Mouse (Mus musculus) liver, embryonic 14.5 days (tissue): ENCODE measurements around the gene Arsg. TPM values are rescaled to one million over a fixed set of nuclear protein-coding genes. Genes with fewer than 3 reads are reported as not detected.
A peak's percentile ranks its signal among the peaks of the same experiment; 100 is the strongest.

Experiments
- ATAC-seq: fragments of 200-750 bp; cut with Nextera tagmentation; 2 replicates; pipeline ENCODE4 v1.8.0; 2017; ENCODE audit warnings: moderate number of reproducible peaks, mild to moderate bottlenecking, moderate library complexity; ENCODE audit not compliant: insufficient read depth
- DNase-seq, 3 experiments: peaks; one replicate each; pipeline ENCODE4 v3.0.0-alpha.2; 2012 to 2013; ENCODE audit warnings: low read depth in 3 of 3, low spot score in 3 of 3
- H3K27ac ChIP-seq: fragments of 300-500 bp; sonication (generic); 2 replicates; pipeline ENCODE4 v1.5.1; 2014; ENCODE audit warnings: moderate library complexity, mild to moderate bottlenecking, control low read depth, inconsistent platforms
- H3K27me3 ChIP-seq: fragments of 300-500 bp; sonication (generic); 2 replicates; pipeline ENCODE4 v1.6.1; 2014; ENCODE audit warnings: mild to moderate bottlenecking, low read length, moderate library complexity; ENCODE audit not compliant: control insufficient read depth, insufficient read depth
- H3K36me3 ChIP-seq: fragments of 300-500 bp; sonication (generic); replicated peaks from 2 replicates; pipeline ENCODE4 v1.6.1; 2014; ENCODE audit warnings: low read depth; ENCODE audit not compliant: control insufficient read depth, insufficient read depth
- H3K4me1 ChIP-seq, 2 experiments: fragments of 200-500 bp in 1 of 2; fragments of 300-500 bp in 1 of 2; sonication (generic) in 1 of 2; replicated peaks; 2 replicates each; pipeline ENCODE4 v1.6.1; 2012 to 2014; ENCODE audit warnings: antibody characterized with exemption in 1 of 2, inconsistent platforms in 1 of 2, low read length in 1 of 2; ENCODE audit not compliant: control insufficient read depth in 2 of 2, insufficient read depth in 2 of 2
- H3K4me2 ChIP-seq: fragments of 300-500 bp; sonication (generic); 2 replicates; pipeline ENCODE4 v1.6.1; 2014; ENCODE audit warnings: low read depth, mild to moderate bottlenecking, control low read depth, moderate library complexity
- H3K4me3 ChIP-seq, 2 experiments: fragments of 200-500 bp in 1 of 2; fragments of 300-500 bp in 1 of 2; sonication (generic) in 1 of 2; 2 replicates each; pipeline ENCODE4 v1.5.1; 2012 to 2014; ENCODE audit warnings: low read depth in 2 of 2, low read length in 2 of 2, mild to moderate bottlenecking in 2 of 2, control low read depth in 1 of 2, inconsistent platforms in 1 of 2, moderate library complexity in 1 of 2; ENCODE audit not compliant: insufficient read depth in 1 of 2
- H3K9ac ChIP-seq: fragments of 300-500 bp; sonication (generic); replicated peaks from 2 replicates; pipeline ENCODE4 v1.6.1; 2014; ENCODE audit warnings: mild to moderate bottlenecking, control low read depth, moderate library complexity
- H3K9me3 ChIP-seq: fragments of 300-500 bp; sonication (generic); 2 replicates; pipeline ENCODE4 v1.6.1; 2016; ENCODE audit warnings: low read length, mixed read lengths; ENCODE audit not compliant: control insufficient read depth
- CTCF ChIP-seq: IDR thresholded peaks from 2 replicates; pipeline ENCODE4 v1.5.1; 2016; ENCODE audit warnings: antibody characterized with exemption, low read depth, control low read depth
- EP300 ChIP-seq: IDR thresholded peaks from 2 replicates; pipeline ENCODE4 v1.6.1; 2016; ENCODE audit warnings: antibody characterized with exemption, low read depth
- WGBS: fragments of 180-500 bp; shearing (Covaris S2); extraction: QIAGEN DNeasy Blood & Tissue Kit; methylation state at CpG from one replicate; pipeline ENCODE4 v1.1.7; 2014; ENCODE audit not compliant: insufficient replicate concordance; 5-methylcytosine and 5-hydroxymethylcytosine counted together
- microRNA-seq: library from miRNA; unstranded; fragments of <30 nt; microRNA quantifications from one replicate; pipeline ENCODE4, GENCODE M21; 2016
- polyA plus RNA-seq, 2 experiments: library from polyadenylated mRNA; depleted of rRNA in 1 of 2; stranded (reverse) in 1 of 2; unstranded in 1 of 2; fragments of >200 nt; fragmentation: Nextera tagmentation in 1 of 2; extraction: Ambion mirVana in 1 of 2; gene quantifications; 2 replicates each; pipeline versions ENCODE4 v1.2.1 to v1.2.3; 2012 to 2014

Gene Arsg
- polyA plus RNA-seq, 2 experiments, result 2.3 to 3.8 TPM

DNA sequence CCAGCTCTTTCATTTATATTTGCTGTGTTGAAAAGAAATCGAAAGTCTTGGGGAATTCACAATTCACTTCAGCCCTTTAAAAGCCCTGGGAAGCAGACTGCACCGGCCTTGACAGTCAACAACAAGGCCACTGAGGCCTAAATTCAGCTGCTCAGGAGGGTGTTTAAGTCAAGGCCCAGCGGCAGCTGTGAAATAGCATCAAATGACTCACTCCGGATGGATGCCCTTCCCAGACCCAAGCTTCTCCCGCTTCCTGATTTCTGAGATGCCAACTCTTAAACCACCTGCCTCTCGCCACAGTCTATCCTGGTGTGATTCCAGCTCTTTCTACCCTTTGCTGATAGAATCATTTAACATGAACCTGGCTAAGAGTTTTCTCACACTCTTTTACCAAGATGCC lies 147.2 kb downstream of the Arsg start:
- TF ChIP-seq EP300 (no peak), CTCF (no peak)
- ATAC-seq, result no peak
- Histone ChIP-seq H3K27ac (no peak overlapping the region), H3K36me3 (no peaks in the 10 kb centered on the region), H3K4me3 (no peak overlapping the region), H3K4me2 (no peak overlapping the region), H3K9ac (no peak overlapping the region), H3K4me1 (peaks cover 33 to 43% of the 10 kb centered on the region in 2 experiments), H3K27me3 (no peaks in the 10 kb centered on the region), H3K9me3 (no peaks in the 10 kb centered on the region)
- DNase-seq, result no peak
- 88% methylated on average over 6 of the region's 6 CpGs for WGBS

GRCm38 (mm10) chr11:109621183-109621582 lies 148.0 kb downstream of the Arsg start:
- TF ChIP-seq CTCF (peak; percentile 79), EP300 (no peak)
- Histone ChIP-seq H3K27ac (no peak overlapping the region), H3K4me3 (no peak overlapping the region), H3K9ac (no peak overlapping the region), H3K27me3 (no peaks in the 10 kb centered on the region), H3K4me1 (peaks cover 25 to 35% of the 10 kb centered on the region in 2 experiments), H3K36me3 (no peaks in the 10 kb centered on the region), H3K9me3 (no peaks in the 10 kb centered on the region), H3K4me2 (no peak overlapping the region)
- WGBS, result 3% methylated on average over 2 of the region's 2 CpGs
- DNase-seq (peak in 2 of 3 experiments; percentile 50 to 59), ATAC-seq (no peak)

DNA sequence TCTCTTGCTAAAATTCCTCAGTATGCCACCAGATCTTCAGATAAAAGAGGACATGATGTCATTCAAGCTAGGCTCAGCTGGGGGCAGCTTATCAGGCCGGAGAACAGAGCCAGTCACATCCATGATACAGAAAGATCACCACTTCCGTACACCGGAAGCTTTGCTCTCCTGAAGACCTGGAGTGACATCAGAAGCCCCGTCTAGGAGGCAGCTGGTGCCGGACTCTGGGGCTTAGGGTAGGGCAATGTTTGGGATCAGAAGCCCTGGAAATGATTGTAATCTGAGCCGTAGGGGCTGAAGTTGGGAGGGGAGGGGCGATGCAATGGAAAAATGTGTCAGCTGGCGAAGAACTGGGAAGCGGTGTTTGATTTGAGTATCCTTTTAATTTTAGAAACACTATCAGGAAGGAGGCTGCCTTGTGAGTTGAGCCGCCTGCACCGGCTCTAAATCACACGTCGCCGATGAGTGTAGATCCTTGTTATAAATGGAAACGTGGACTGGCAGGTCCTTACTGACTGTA lies 149.4 kb downstream of the Arsg start:
- H3K4me2 ChIP-seq, result peak overlapping the region; percentile 50
- H3K27ac ChIP-seq, result no peak overlapping the region
- peaks cover 11 to 21% of the 10 kb centered on the region in 2 experiments; a peak in 3 of 4 replicates for H3K4me1 ChIP-seq
- no peaks in the 10 kb centered on the region for H3K27me3 ChIP-seq
- DNase-seq (no peak), ATAC-seq (no peak)
- TF ChIP-seq EP300 (no peak), CTCF (no peak)
- H3K36me3 ChIP-seq, result no peaks in the 10 kb centered on the region
- no peak overlapping the region; a peak in 1 of 4 replicates for H3K4me3 ChIP-seq
- no peaks in the 10 kb centered on the region for H3K9me3 ChIP-seq
- H3K9ac ChIP-seq, result peak overlapping the region; percentile 15; the same call in 1 of the 2 replicates
- whole genome bisulfite sequencing, result 20% methylated on average over 15 of the region's 15 CpGs

Small RNA genes lying within 50 kb of the gene (microRNA-seq; reads per million reads assigned to microRNA genes)
- not detected for gene Gm25540

Other genes starting within 250 kb of the Arsg start
- gene Rgs9, start 175.2 kb upstream of the Arsg start, polyA plus RNA-seq (2012; rRNA removed), result 0.04 and 0.09 TPM in 2 replicates
- not detected in 2 replicates for gene Rgs9, start 175.2 kb upstream of the Arsg start, polyA plus RNA-seq (2014; fragmentation: Nextera tagmentation; extraction: Ambion mirVana)
- gene Gna13, start 110.5 kb upstream of the Arsg start, polyA plus RNA-seq (2012; rRNA removed), result 7.8 and 9.4 TPM in 2 replicates
- 13.1 and 15.2 TPM in 2 replicates for gene Gna13, start 110.5 kb upstream of the Arsg start, polyA plus RNA-seq (2014; fragmentation: Nextera tagmentation; extraction: Ambion mirVana)
- not detected in 2 replicates for gene 9930022D16Rik, start 59.5 kb upstream of the Arsg start, polyA plus RNA-seq (2012; rRNA removed)
- not detected in 2 replicates for gene 9930022D16Rik, start 59.5 kb upstream of the Arsg start, polyA plus RNA-seq (2014; fragmentation: Nextera tagmentation; extraction: Ambion mirVana)
- 10.0 and 13.1 TPM in 2 replicates for gene Amz2, start 47.4 kb upstream of the Arsg start, polyA plus RNA-seq (2012; rRNA removed)
- gene Amz2, start 47.4 kb upstream of the Arsg start, polyA plus RNA-seq (2014; fragmentation: Nextera tagmentation; extraction: Ambion mirVana), result 12.2 and 12.6 TPM in 2 replicates
- 5.8 and 8.0 TPM in 2 replicates for gene Slc16a6, start 224 bp downstream of the Arsg start, polyA plus RNA-seq (2012; rRNA removed)
- gene Slc16a6, start 224 bp downstream of the Arsg start, polyA plus RNA-seq (2014; fragmentation: Nextera tagmentation; extraction: Ambion mirVana), result 39.0 and 39.5 TPM in 2 replicates
- gene Wipi1, start 138.6 kb downstream of the Arsg start, polyA plus RNA-seq (2012; rRNA removed), result 8.3 and 11.9 TPM in 2 replicates
- gene Wipi1, start 138.6 kb downstream of the Arsg start, polyA plus RNA-seq (2014; fragmentation: Nextera tagmentation; extraction: Ambion mirVana), result 9.0 and 13.4 TPM in 2 replicates
- 30.1 and 43.9 TPM in 2 replicates for gene Prkar1a, start 176.0 kb downstream of the Arsg start, polyA plus RNA-seq (2012; rRNA removed)
- gene Prkar1a, start 176.0 kb downstream of the Arsg start, polyA plus RNA-seq (2014; fragmentation: Nextera tagmentation; extraction: Ambion mirVana), result 115 and 128 TPM in 2 replicates
- 3.0 and 3.4 TPM in 2 replicates for gene Fam20a, start 248.9 kb downstream of the Arsg start, polyA plus RNA-seq (2012; rRNA removed)
- 3.8 and 4.1 TPM in 2 replicates for gene Fam20a, start 248.9 kb downstream of the Arsg start, polyA plus RNA-seq (2014; fragmentation: Nextera tagmentation; extraction: Ambion mirVana)